Mouse (Mus musculus): ENCODE measurements around the gene Dolpp1. TPM values are rescaled to one million over a fixed set of nuclear protein-coding genes. Genes with fewer than 3 reads are reported as not detected.
A peak's percentile ranks its signal among the peaks of the same experiment; 100 is the strongest.

Dolpp1 gene
- polyA plus RNA-seq, 1 experiment: 73.2 TPM

DNA sequence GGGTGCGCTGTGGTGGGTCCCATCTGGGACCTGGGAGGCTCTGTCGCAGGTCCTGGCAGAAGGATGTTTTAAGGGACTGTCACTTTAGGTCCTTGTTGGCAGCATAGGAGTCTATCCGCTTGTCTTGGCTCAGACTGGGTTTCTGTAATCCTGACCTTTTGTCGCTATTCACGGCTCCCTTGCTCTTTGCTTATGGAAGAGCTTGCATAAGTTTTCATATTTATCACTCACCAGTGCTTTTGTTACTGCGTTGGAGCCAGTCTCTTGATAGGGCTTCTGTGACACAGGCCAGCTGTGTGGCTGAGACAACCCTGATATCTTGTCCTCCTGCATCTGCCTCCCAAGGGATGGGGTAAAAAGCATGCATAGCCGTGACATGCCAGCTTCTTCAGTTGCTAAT is 12.7 kb upstream of the Dolpp1 start:
- DNase-seq (ENCODE audit: low read depth): no peak
- no peak for TF ChIP-seq POLR2A (IDR thresholded peaks at IDR 0.05; ENCODE audit: borderline replicate concordance, extremely low read depth, insufficient read depth, insufficient read length, poor library complexity, severe bottlenecking)
- no peak for TF ChIP-seq CTCF (IDR thresholded peaks at IDR 0.05; ENCODE audit: borderline replicate concordance, extremely low read depth, insufficient read depth, insufficient read length)

DNA sequence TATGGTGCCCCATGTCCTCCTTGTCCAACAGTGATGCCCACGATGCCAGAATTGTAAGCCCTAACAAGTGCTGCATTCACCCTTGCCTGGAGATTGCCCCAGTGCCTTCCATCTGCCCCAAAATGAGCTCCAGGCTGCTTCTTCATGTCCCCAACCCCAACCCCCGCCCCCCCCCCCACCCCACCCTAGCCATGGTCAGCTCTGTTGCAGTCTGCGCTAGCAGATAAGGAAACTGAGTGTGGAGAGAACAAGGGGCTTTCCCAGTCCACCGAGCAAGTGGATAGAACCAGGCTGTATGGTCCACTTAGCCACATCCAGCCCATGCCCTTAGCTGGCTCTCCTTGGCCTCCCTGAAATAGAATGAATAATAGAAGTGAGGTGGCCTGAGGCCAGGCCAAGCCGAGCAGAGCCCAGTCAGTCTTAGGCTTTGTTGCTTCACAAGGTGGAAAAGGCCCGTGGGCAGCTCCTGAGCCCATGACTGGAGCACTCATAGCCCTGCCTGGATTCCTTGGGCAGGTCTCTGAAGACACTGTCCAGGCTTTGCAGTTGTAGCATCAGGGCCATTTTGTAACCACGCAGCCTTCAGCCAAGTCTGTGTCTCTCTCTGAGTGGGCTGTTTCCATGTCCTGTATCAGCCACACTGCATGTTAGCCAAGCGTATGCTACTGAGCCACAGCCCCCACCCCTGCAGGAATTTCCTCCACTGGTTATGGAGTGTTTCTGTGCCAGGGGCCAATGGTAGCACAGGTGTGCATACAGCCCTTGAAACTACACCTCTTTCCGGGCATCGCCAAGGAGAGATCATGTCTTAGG is 11.3 kb upstream of the Dolpp1 start:
- TF ChIP-seq POLR2A (IDR thresholded peaks at IDR 0.05; ENCODE audit: borderline replicate concordance, extremely low read depth, insufficient read depth, insufficient read length, poor library complexity, severe bottlenecking) (no peak), CTCF (IDR thresholded peaks at IDR 0.05; ENCODE audit: borderline replicate concordance, extremely low read depth, insufficient read depth, insufficient read length) (no peak)
- DNase-seq (ENCODE audit: low read depth): no peak

DNA sequence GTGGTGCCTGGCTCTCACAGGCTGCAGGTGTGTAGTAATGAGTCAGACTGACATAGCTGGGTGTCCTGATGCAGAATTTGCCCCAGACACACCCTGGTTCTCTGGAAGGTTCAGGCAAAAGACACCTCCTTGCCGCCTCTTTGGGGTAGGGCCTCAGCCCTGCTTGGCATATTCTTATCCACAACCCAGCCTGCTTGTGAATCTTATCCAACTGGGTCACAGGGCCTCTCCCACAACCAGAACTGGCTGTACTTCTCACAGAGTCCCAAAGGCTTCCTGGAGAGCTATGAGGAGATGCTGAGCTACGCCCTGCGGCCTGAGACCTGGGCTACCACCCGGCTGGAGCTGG is 10.7 kb upstream of the Dolpp1 start:
- DNase-seq (ENCODE audit: low read depth): no peak
- TF ChIP-seq POLR2A (IDR thresholded peaks at IDR 0.05; ENCODE audit: borderline replicate concordance, extremely low read depth, insufficient read depth, insufficient read length, poor library complexity, severe bottlenecking) (no peak), CTCF (IDR thresholded peaks at IDR 0.05; ENCODE audit: borderline replicate concordance, extremely low read depth, insufficient read depth, insufficient read length) (no peak)

- TF ChIP-seq CTCF (IDR thresholded peaks at IDR 0.05; ENCODE audit: borderline replicate concordance, extremely low read depth, insufficient read depth, insufficient read length) (no peak), POLR2A (IDR thresholded peaks at IDR 0.05; ENCODE audit: borderline replicate concordance, extremely low read depth, insufficient read depth, insufficient read length, poor library complexity, severe bottlenecking) (no peak)
- no peak for DNase-seq (ENCODE audit: low read depth)
Observed at GRCm38 (mm10) chr2:30384814-30385213, 7.2 kb upstream of the Dolpp1 start.

DNA sequence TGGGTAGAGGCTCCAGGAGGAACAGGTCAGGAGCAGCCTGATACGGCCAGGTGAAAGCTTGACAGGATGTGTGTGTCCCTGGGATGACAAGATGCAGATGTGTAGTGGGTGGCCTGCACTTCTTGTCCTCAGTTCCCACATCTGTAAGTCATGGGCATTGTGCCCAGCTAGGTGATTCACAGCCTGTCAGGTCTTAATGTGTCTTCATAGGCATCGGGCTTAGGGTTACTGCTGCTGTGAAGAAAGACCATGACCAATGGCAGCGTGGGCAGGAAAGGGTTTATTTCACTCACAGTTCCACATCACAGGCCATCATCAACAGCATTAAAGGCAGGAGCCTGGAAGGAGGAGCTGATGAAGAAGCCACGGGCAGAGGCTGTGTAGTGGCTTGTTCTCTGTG is 6.5 kb upstream of the Dolpp1 start:
- TF ChIP-seq CTCF (IDR thresholded peaks at IDR 0.05; ENCODE audit: borderline replicate concordance, extremely low read depth, insufficient read depth, insufficient read length): no peak
- no peak for TF ChIP-seq POLR2A (IDR thresholded peaks at IDR 0.05; ENCODE audit: borderline replicate concordance, extremely low read depth, insufficient read depth, insufficient read length, poor library complexity, severe bottlenecking)
- DNase-seq (ENCODE audit: low read depth): no peak

- DNase-seq (ENCODE audit: low read depth): no peak
- TF ChIP-seq CTCF (IDR thresholded peaks at IDR 0.05; ENCODE audit: borderline replicate concordance, extremely low read depth, insufficient read depth, insufficient read length): no peak
- no peak for TF ChIP-seq POLR2A (IDR thresholded peaks at IDR 0.05; ENCODE audit: borderline replicate concordance, extremely low read depth, insufficient read depth, insufficient read length, poor library complexity, severe bottlenecking)
Observed at GRCm38 (mm10) chr2:30386913-30387312, 5.1 kb upstream of the Dolpp1 start.

DNA sequence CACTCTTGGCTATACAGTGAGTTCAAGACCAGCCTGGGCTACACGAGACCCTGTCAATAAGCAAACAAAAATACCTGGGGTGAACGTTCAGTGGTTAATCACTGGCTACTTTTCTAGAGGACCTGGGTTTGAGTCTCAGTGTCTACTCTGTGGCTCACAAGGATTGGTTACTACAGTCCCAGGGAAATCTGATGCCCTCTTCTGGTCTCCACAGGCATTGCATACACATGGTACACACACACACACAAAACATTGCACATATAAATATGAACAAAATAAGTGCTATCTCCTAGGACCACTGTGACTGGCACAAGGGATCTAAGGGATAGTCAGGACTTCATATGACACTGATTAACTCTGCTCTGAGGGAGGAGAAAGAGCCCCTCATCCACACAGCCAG is 3.1 kb upstream of the Dolpp1 start:
- TF ChIP-seq POLR2A (IDR thresholded peaks at IDR 0.05; ENCODE audit: borderline replicate concordance, extremely low read depth, insufficient read depth, insufficient read length, poor library complexity, severe bottlenecking) (no peak), CTCF (IDR thresholded peaks at IDR 0.05; ENCODE audit: borderline replicate concordance, extremely low read depth, insufficient read depth, insufficient read length) (no peak)
- DNase-seq (ENCODE audit: low read depth): no peak

- DNase-seq (ENCODE audit: low read depth): peak; percentile 96
- peak; percentile 66; the same call in 1 of the 2 replicates for TF ChIP-seq POLR2A (IDR thresholded peaks at IDR 0.05; ENCODE audit: borderline replicate concordance, extremely low read depth, insufficient read depth, insufficient read length, poor library complexity, severe bottlenecking)
- TF ChIP-seq CTCF (IDR thresholded peaks at IDR 0.05; ENCODE audit: borderline replicate concordance, extremely low read depth, insufficient read depth, insufficient read length): no peak
Observed at GRCm38 (mm10) chr2:30392577-30393369, 719 bp downstream of the Dolpp1 start.

- TF ChIP-seq POLR2A (IDR thresholded peaks at IDR 0.05; ENCODE audit: borderline replicate concordance, extremely low read depth, insufficient read depth, insufficient read length, poor library complexity, severe bottlenecking): no peak
- no peak for TF ChIP-seq CTCF (IDR thresholded peaks at IDR 0.05; ENCODE audit: borderline replicate concordance, extremely low read depth, insufficient read depth, insufficient read length)
- no peak for DNase-seq (ENCODE audit: low read depth)
Observed at GRCm38 (mm10) chr2:30393370-30393656, 1.3 kb downstream of the Dolpp1 start.

- DNase-seq (ENCODE audit: low read depth): no peak
- TF ChIP-seq CTCF (IDR thresholded peaks at IDR 0.05; ENCODE audit: borderline replicate concordance, extremely low read depth, insufficient read depth, insufficient read length): no peak
- no peak for TF ChIP-seq POLR2A (IDR thresholded peaks at IDR 0.05; ENCODE audit: borderline replicate concordance, extremely low read depth, insufficient read depth, insufficient read length, poor library complexity, severe bottlenecking)
Observed at GRCm38 (mm10) chr2:30395757-30396156, 3.7 kb downstream of the Dolpp1 start.

GRCm38 (mm10) chr2:30396246-30396645 is 4.2 kb downstream of the Dolpp1 start:
- no peak for DNase-seq (ENCODE audit: low read depth)
- no peak for TF ChIP-seq CTCF (IDR thresholded peaks at IDR 0.05; ENCODE audit: borderline replicate concordance, extremely low read depth, insufficient read depth, insufficient read length)

DNA sequence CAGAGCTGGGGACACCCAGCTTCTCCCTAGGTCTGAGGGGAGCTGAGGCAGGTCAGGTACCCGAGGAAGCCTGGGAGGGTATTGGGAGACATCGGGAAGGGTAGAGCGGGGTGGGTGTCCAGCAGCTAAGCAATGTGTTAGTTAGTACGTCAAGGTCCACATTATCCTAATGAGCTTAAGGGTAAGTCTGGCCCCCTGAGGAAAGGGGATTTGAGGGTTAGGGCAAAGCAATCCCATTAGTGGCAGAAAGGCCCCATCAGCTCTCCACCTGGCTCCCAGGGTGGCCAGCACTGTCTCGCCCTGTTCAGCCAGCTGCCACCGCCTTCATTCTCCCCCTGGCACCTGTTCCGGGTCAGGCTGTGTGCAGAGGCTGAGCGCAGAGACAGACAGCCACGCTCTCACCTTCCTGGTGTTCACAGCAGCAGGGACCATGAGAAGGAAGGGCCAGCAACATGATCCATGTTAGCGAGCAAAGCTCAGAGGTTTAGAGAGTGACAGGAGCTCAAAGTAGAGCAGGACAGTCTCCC is 6.0 kb downstream of the Dolpp1 start:
- no peak for TF ChIP-seq CTCF (IDR thresholded peaks at IDR 0.05; ENCODE audit: borderline replicate concordance, extremely low read depth, insufficient read depth, insufficient read length)
- TF ChIP-seq POLR2A (IDR thresholded peaks at IDR 0.05; ENCODE audit: borderline replicate concordance, extremely low read depth, insufficient read depth, insufficient read length, poor library complexity, severe bottlenecking): no peak
- DNase-seq (ENCODE audit: low read depth): peak; percentile 11

Measured in brain, embryonic 14.5 days (tissue).